Mouse (Mus musculus): ENCODE measurements around the gene Dapk3. TPM values are rescaled to one million over a fixed set of nuclear protein-coding genes. Genes with fewer than 3 reads are reported as not detected.

Dapk3 gene
- polyA plus RNA-seq, 1 experiment: not detected

DNA sequence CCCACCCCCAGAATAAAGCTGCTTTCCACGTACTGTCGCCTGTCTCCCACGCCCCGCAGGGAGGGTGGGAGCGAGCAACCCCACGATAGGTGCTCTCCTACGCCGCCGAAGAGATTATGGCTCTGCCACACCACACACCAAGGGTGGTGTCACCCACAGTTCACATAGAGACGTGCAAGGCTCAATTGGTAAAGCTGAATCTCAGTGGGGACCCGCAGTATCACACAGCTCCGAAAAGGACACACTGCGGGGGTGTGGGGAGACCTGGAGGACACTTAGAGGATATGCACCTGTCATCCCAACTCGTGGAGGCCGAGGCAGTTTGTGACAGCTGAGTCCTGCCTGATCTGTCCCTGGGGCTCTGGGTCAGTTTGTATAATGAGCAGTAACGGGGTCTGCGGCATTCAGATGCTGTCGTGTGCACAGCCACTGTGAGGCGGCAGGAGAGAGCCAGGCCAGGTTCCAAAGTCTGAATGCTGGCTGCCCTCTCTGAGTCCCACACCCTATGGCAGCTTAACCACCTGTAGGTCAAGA is 10.2 kb downstream of the Dapk3 start:
- Histone ChIP-seq H3K4me3 (ENCODE audit: insufficient read depth, low read depth, low read length) (peak overlapping the region; percentile 62), H3K27ac (ENCODE audit: insufficient read depth, low read depth, low read length) (peak overlapping the region; percentile 91), H3K4me1 (ENCODE audit: control insufficient read depth, insufficient read depth, low read length) (peaks cover 24% of the 10 kb centered on the region)
- under 1% methylated on average over 19 of the region's 19 CpGs for WGBS
- TF ChIP-seq CTCF (IDR thresholded peaks at IDR 0.05; ENCODE audit: insufficient read depth, low read depth, low read length) (no peak), POLR2A (IDR thresholded peaks at IDR 0.05; ENCODE audit: insufficient read depth, low read depth, low read length) (no peak)

DNA sequence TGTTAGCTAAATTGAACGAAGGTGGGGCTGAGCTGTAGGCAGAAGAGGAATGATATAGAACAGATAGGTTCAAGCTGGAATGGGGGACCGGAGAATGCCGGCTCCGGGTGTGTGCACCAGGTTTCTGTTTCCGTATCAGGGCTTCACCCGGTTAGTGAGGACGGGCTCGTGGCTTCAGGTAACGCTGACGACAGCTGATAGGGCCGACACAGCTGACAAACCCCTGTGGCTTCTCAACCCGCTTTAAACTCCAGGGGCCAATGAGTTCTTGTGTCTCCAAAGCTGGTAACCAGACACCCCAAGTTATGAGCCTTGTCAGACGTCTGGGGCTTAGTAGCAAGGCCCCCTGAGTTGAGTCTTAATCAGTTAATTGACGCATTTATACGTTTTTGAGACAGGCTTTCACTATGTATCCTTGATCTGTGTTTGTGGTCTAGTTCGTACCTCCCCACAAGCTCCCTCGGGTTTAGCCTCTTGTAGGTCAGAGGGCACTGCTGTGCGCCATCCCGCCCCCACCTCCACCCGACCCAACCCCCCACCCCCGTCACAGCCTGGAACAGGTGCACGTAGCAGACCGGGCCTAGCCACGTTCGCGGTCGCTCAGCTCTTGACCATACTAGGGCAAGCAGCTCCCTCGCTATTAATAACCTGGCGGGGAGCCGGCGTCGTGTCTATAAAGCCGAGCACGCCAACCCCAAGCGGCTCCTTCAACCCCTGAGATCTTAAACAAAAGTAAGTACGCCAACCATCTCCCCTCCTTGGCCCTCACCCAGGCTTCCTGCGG is 11.4 kb downstream of the Dapk3 start:
- 10% methylated on average over 37 of the region's 37 CpGs for WGBS
- TF ChIP-seq CTCF (IDR thresholded peaks at IDR 0.05; ENCODE audit: insufficient read depth, low read depth, low read length): no peak
- TF ChIP-seq POLR2A (IDR thresholded peaks at IDR 0.05; ENCODE audit: insufficient read depth, low read depth, low read length): no peak
- no peak overlapping the region for H3K27ac ChIP-seq (ENCODE audit: insufficient read depth, low read depth, low read length)

DNA sequence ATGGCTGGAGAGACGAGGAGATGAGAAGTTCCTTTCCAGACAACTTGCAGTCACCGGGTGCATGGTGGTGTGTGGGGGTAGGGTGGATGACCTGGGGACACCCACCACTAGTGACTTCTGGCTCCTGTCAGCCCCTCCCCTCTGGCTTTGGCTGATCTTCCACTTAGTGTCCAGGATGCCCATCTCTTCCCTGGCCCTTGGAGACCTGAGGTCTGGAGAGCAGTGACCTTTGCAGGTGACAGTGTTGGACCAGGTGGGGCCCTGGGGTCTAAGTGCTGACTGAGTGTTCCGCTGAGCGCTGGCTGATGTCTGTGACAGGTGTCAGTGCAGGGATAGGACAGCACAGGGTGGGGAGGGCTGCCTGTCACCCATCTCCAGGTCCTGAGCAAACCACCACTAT is 12.5 kb downstream of the Dapk3 start:
- Histone ChIP-seq H3K27ac (ENCODE audit: insufficient read depth, low read depth, low read length) (no peak overlapping the region), H3K4me3 (ENCODE audit: insufficient read depth, low read depth, low read length) (no peak overlapping the region), H3K4me1 (ENCODE audit: control insufficient read depth, insufficient read depth, low read length) (peaks cover 24% of the 10 kb centered on the region)
- WGBS: 80% methylated on average over 4 of the region's 4 CpGs
- no peak for TF ChIP-seq CTCF (IDR thresholded peaks at IDR 0.05; ENCODE audit: insufficient read depth, low read depth, low read length)
- TF ChIP-seq POLR2A (IDR thresholded peaks at IDR 0.05; ENCODE audit: insufficient read depth, low read depth, low read length): no peak

More for the DNA sequence above, 11.4 kb downstream of the Dapk3 start:
- Histone ChIP-seq H3K4me1 (ENCODE audit: control insufficient read depth, insufficient read depth, low read length) (peaks cover 24% of the 10 kb centered on the region), H3K4me3 (ENCODE audit: insufficient read depth, low read depth, low read length) (no peak overlapping the region)

DNA sequence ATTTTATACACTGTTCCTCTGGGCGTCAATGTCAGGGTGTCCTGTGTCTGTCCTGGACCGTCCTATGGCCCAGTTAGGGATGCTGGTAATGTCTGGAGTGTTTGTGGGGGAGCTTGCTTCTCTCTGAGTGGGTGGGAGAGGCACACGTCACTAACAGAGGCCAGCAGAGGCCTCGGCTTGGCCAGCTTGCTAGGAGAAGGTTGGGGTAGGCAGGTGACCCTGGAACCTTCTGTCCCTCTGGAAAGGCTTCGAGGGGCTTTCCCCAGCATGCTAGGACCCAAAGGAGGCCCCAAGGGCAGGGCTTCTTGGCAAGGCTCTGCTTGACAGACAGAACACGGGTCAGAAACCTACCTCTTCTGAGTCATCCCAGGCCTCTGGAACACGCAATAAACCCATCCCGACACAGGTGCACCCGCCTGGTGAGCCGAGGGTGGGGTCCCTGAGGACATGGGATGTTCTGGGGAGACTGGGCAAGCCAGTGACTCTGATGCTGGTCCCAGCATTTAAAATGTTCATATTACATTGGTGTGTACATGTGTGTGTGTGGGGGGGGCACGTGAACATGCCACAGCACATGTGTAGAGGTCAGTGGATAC is 13.8 kb downstream of the Dapk3 start:
- 67% methylated on average over 11 of the region's 11 CpGs for WGBS
- no peak overlapping the region for H3K4me3 ChIP-seq (ENCODE audit: insufficient read depth, low read depth, low read length)
- peaks cover 21% of the 10 kb centered on the region for H3K4me1 ChIP-seq (ENCODE audit: control insufficient read depth, insufficient read depth, low read length)
- TF ChIP-seq CTCF (IDR thresholded peaks at IDR 0.05; ENCODE audit: insufficient read depth, low read depth, low read length): no peak
- TF ChIP-seq POLR2A (IDR thresholded peaks at IDR 0.05; ENCODE audit: insufficient read depth, low read depth, low read length): no peak
- no peak overlapping the region for H3K27ac ChIP-seq (ENCODE audit: insufficient read depth, low read depth, low read length)

DNA sequence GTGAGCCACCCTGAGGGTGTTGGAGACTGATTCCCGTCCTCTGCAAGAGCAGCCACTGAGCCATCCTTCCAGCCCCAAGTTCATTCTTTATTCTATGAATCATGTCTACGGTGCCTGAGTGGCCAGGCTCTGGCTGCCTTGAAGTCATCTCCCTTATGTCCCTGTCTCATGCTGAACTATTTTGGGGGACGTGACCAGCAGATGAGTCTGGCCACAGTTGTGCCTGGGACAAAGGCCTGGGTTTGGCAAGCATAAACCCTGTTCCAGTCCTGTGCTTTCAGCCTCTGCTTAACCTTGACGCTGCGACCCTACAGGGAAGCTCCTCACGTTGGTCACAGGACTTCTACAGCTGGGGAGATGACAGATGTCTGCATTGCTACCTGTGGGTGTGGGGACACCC is 14.5 kb downstream of the Dapk3 start:
- 57% methylated on average over 6 of the region's 6 CpGs for WGBS
- no peak overlapping the region for H3K4me3 ChIP-seq (ENCODE audit: insufficient read depth, low read depth, low read length)
- TF ChIP-seq POLR2A (IDR thresholded peaks at IDR 0.05; ENCODE audit: insufficient read depth, low read depth, low read length) (no peak), CTCF (IDR thresholded peaks at IDR 0.05; ENCODE audit: insufficient read depth, low read depth, low read length) (no peak)
- H3K4me1 ChIP-seq (ENCODE audit: control insufficient read depth, insufficient read depth, low read length): peaks cover 16% of the 10 kb centered on the region
- no peak overlapping the region for H3K27ac ChIP-seq (ENCODE audit: insufficient read depth, low read depth, low read length)

DNA sequence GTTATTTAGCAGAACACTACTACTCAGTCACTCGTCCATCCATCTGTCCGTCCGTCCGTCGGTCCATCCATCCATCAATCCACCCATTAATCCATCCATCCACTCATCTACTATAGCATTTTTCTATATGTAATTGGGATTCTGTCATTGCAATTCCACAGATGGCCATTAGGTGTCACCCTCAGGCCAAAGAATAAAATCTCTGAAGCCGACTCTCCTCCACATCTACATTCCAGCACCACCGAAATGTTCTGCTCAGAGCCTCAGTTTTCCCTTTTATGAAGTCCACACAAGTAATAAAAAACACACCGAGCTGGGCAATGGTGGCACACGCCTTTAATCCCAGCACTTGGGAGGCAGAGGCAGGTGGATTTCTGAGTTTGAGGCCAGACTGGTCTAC is 15.4 kb downstream of the Dapk3 start:
- H3K4me3 ChIP-seq (ENCODE audit: insufficient read depth, low read depth, low read length): no peak overlapping the region
- no peak overlapping the region for H3K27ac ChIP-seq (ENCODE audit: insufficient read depth, low read depth, low read length)
- TF ChIP-seq CTCF (IDR thresholded peaks at IDR 0.05; ENCODE audit: insufficient read depth, low read depth, low read length) (no peak), POLR2A (IDR thresholded peaks at IDR 0.05; ENCODE audit: insufficient read depth, low read depth, low read length) (no peak)
- 2% methylated on average over 9 of the region's 9 CpGs for WGBS
- peaks cover 12% of the 10 kb centered on the region for H3K4me1 ChIP-seq (ENCODE audit: control insufficient read depth, insufficient read depth, low read length)

DNA sequence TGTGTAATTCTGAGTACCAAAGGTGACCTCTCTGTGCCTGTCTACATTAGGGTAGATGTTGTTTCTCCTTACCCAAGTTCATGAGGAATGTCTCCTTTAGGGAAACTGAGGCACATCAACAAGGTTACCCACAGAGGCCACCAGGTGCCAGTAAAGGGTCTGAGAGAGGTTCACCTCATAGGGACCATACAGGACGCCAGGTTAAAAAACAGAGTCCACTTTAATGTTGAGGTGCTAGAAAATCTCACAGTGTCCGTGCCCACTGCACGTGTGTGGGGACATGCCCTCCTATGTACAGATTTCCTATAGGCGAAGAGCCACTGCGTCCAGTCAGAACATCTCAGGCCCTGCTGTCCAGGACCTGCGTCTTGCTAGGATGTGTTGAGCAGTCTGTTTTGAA is 16.2 kb downstream of the Dapk3 start:
- no peak overlapping the region for H3K27ac ChIP-seq (ENCODE audit: insufficient read depth, low read depth, low read length)
- no peak for TF ChIP-seq POLR2A (IDR thresholded peaks at IDR 0.05; ENCODE audit: insufficient read depth, low read depth, low read length)
- TF ChIP-seq CTCF (IDR thresholded peaks at IDR 0.05; ENCODE audit: insufficient read depth, low read depth, low read length): no peak
- peaks cover 8% of the 10 kb centered on the region for H3K4me1 ChIP-seq (ENCODE audit: control insufficient read depth, insufficient read depth, low read length)
- 92% methylated on average over 6 of the region's 6 CpGs for WGBS
- H3K4me3 ChIP-seq (ENCODE audit: insufficient read depth, low read depth, low read length): no peak overlapping the region

DNA sequence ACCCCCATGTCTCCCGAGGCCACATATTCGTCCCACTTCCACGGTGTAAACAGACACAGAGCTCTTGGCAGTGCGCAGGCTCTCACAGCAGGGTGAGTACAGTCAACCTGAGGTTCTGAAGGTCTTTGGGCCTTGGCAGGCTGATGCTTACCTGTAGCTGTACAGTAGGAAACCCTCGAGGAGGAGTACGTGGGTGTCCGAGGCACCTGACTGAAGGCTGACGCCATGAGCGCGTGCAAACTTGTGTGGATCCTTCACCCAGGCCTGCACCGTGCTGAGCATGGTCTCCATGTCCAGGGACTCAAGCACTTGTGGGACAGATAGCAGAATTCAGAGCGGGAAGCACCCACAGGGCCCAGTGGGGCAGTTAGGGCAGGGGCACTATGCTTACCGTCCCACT is 17.3 kb downstream of the Dapk3 start:
- no peak overlapping the region for H3K27ac ChIP-seq (ENCODE audit: insufficient read depth, low read depth, low read length)
- H3K4me3 ChIP-seq (ENCODE audit: insufficient read depth, low read depth, low read length): no peak overlapping the region
- WGBS: 85% methylated on average over 13 of the region's 13 CpGs
- no peaks in the 10 kb centered on the region for H3K4me1 ChIP-seq (ENCODE audit: control insufficient read depth, insufficient read depth, low read length)
- TF ChIP-seq POLR2A (IDR thresholded peaks at IDR 0.05; ENCODE audit: insufficient read depth, low read depth, low read length): no peak
- TF ChIP-seq CTCF (IDR thresholded peaks at IDR 0.05; ENCODE audit: insufficient read depth, low read depth, low read length): no peak

DNA sequence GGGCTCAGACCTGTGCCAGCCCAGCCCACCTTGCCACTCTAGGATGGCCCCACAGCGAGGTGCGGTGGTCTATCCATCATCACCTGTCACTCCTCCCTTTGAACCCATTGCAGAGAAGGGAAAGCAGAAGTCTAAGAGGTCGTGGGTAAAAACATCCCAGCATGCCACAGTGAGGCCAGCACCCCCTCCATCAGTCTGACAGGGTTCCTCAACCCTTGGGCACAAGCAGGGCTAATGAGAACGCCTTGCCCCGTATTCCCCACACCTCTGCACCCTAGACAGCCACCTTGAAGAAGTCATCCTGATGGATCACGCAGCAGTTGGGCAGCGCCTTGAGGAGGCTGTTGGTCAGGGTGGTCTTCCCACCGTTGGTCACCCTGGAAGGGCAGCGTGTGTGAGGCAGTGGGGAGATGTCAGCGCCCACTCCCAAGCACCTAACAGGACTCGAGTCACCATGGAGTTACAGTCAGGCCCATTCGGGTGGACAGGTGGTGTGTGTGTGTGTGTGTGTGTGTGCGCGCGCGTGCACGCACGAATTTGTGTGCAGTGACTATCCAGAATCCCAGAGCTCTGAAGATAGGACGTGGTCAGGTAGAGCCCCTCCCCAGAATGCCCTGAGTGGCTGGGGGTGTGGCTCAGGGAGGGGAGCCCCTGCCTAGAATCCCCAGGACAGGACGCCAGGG is 17.9 kb downstream of the Dapk3 start:
- 79% methylated on average over 20 of the region's 20 CpGs for WGBS
- TF ChIP-seq CTCF (IDR thresholded peaks at IDR 0.05; ENCODE audit: insufficient read depth, low read depth, low read length) (no peak), POLR2A (IDR thresholded peaks at IDR 0.05; ENCODE audit: insufficient read depth, low read depth, low read length) (no peak)
- Histone ChIP-seq H3K4me1 (ENCODE audit: control insufficient read depth, insufficient read depth, low read length) (no peaks in the 10 kb centered on the region), H3K27ac (ENCODE audit: insufficient read depth, low read depth, low read length) (no peak overlapping the region), H3K4me3 (ENCODE audit: insufficient read depth, low read depth, low read length) (no peak overlapping the region)

Data from olfactory bulb, adult 2 months (tissue).